Mouse (Mus musculus) liver, embryonic 18 days (tissue): Measurements from ENCODE around the gene Vps39. TPM values are rescaled to one million over a fixed set of nuclear protein-coding genes. Genes with fewer than 3 reads are reported as not detected.

Experiments
- polyA plus RNA-seq: library from polyadenylated mRNA; depleted of rRNA; stranded (reverse); fragments of >200 nt; gene quantifications from 2 replicates; pipeline ENCODE4 v1.2.3, GENCODE M21; 2012; rRNA removed

Vps39 gene
- 8.4 and 9.4 TPM in 2 replicates for polyA plus RNA-seq

GRCm38 (mm10) chr2:120352682-120353646 is at the start of gene Vps39:
Vps39 (minus strand) TSS chr2:120353137.

GRCm38 (mm10) chr2:120313976-120314375 is 39.0 kb downstream of the Vps39 start, which contains the start of gene Pla2g4f:
Pla2g4f (minus strand) TSS chr2:120314165.

GRCm38 (mm10) chr2:120288995-120289394 is 63.9 kb downstream of the Vps39 start, which contains the start of gene Pla2g4d:
Pla2g4d (minus strand) TSS chr2:120289197.

Other genes with a start within 250 kb of the Vps39 start
- gene Ehd4, start 198.5 kb downstream of the Vps39 start, polyA plus RNA-seq = 8.3 and 8.7 TPM in 2 replicates
- 0.01 TPM in 1 of 2 replicates, not detected in the other for gene Pla2g4e, start 107.8 kb downstream of the Vps39 start, polyA plus RNA-seq
- gene Pla2g4d, start 63.9 kb downstream of the Vps39 start, polyA plus RNA-seq = not detected in 2 replicates
- 0.01 TPM in 1 of 2 replicates, not detected in the other for gene Pla2g4f, start 39.0 kb downstream of the Vps39 start, polyA plus RNA-seq
- 6.4 and 7.5 TPM in 2 replicates for gene Ganc, start 50.8 kb upstream of the Vps39 start, polyA plus RNA-seq
- 6.5 and 6.6 TPM in 2 replicates for gene Tmem87a, start 51.0 kb upstream of the Vps39 start, polyA plus RNA-seq
- 3.8 and 4.5 TPM in 2 replicates for gene Capn3, start 102.9 kb upstream of the Vps39 start, polyA plus RNA-seq
- 13.6 and 15.6 TPM in 2 replicates for gene Zfp106, start 210.7 kb upstream of the Vps39 start, polyA plus RNA-seq
- gene Snap23, start 214.5 kb upstream of the Vps39 start, polyA plus RNA-seq = 15.6 and 16.6 TPM in 2 replicates